Mouse (Mus musculus) kidney, adult 2 months (tissue): Measurements from ENCODE around the gene Foxl2.

Experiments
- CTCF ChIP-seq: fragments of 200-500 bp; conservative IDR thresholded peaks from 2 replicates; pipeline ENCODE4 v1.5.1; 2011; ENCODE audit warnings: low read depth, mild to moderate bottlenecking, control low read depth, low read length, moderate library complexity, mixed read lengths; ENCODE audit not compliant: insufficient read depth, insufficient read length
- POLR2A ChIP-seq: fragments of 200-500 bp; IDR thresholded peaks from one replicate; pipeline ENCODE4 v1.6.1; 2011; ENCODE audit warnings: low read depth, low read length, control low read depth

DNA sequence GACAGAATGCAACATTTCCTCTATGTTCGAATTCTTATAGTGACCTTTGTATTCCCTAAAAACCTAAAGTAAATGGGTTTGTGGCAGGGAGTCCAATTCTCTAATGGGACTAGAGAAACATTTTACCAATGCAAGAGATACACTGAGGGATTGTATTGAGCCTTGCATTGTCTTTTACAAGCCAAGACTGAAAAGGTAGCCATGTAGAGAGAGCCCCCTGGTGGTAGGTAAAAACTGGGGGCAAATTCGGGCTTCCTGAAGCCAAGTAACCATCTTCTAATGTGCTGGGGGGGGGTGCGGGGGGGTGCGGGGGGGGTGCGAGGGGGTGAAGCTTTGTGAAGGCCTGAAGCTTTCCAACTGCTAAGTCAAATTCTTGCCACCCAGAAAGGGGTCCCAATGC lies 5.3 kb downstream of the Foxl2 start:
- TF ChIP-seq CTCF (0 out of 2 replicates have a peak, but pooled peaks have one; percentile 4), POLR2A (no peak)
